Mouse (Mus musculus) adrenal gland, postnatal 4 days (tissue): ENCODE results near the gene Cdh26. TPM values are rescaled to one million over a fixed set of nuclear protein-coding genes. Genes with fewer than 3 reads are reported as not detected.

ENCODE experiments used
- DNase-seq, 2 experiments: peaks; one replicate each; pipeline ENCODE4 v3.0.0; 2021 to 2022; ENCODE audit warnings: low spot score in 2 of 2, mixed read lengths in 2 of 2
- total RNA-seq, 2 experiments: library from RNA; stranded (reverse); gene quantifications; 2 replicates each; pipeline ENCODE4 v1.2.3; 2021

Cdh26 gene
- total RNA-seq, 2 experiments from 2014 or later: 0.20 TPM; not detected in 1

DNA sequence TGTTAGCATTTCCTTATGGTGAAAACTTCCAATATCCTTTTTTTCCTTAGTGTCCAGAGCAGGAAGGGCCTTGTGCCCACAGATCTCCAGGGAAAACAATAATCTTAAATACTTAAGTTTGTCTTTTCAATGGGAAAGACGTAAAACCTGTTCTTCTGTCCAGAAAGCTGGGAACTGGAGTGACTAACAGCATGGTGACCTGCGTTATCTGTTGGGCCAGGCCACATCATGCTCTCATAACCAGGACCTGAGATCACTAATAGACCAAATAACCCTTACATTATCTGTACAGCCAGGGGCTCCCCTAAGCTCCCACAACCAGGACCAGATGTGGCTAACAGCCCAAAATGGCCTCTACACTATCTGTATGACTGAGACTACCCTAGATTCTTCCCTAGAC is 3.6 kb downstream of the Cdh26 start:
- DNase-seq: no peak

DNA sequence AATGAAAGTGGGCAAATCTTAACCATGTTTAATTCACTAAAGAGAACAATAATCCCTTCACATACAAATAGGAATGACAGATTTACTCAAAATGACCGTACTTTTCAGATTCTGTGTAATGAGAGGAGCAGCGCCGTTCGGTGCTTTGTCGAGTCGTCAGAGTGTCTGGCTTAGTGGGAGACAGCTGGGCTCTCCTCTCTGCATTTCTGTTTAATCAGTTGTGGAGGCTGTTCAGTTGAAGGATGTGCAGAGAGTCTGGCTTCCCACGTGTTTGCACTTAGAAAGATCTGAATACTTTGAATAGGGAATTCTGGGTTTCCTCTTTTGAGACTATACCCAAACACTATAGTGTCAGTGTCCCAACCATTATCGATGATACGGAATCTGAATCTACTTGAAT is 7.0 kb downstream of the Cdh26 start:
- DNase-seq: no peak

DNA sequence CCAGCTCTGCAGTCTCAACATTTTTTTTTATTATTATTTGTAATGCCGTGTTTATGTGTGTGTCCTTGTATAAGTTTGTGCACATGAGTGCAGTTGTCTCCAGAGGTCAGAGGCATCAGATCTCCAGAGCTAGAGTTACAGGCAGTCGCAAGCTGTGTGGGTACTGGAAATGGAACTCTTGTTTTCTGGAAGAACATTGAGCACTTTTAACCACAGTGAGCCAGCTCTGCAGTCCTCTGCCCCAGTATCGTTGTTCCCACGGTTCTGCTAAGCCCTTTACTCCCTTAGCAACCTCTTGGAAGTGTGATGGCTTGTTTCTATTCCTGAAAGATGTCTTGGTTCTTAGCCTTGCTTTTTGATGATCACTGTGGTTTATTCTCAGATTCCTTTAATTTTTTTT is 19.1 kb downstream of the Cdh26 start:
- no peak for DNase-seq

DNA sequence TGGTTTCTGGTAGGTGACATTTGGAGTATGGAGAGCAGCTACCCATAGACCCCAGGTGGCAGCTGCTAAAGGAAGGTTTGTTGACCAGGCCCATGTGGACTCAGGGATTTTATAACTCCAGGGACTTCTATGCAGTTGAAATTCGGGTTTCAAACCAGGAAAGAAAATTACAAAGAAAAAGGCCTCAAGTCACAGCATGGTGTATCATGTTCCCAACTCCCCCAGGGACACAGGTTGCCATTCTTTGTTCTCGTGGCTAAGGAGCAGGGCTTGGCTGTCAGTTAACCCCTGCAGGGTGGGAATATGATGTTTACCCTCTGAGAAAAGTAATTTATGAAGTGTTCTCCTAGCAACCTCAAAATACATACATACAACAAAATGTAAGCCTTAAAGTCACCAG is 19.9 kb downstream of the Cdh26 start:
- DNase-seq: no peak

DNA sequence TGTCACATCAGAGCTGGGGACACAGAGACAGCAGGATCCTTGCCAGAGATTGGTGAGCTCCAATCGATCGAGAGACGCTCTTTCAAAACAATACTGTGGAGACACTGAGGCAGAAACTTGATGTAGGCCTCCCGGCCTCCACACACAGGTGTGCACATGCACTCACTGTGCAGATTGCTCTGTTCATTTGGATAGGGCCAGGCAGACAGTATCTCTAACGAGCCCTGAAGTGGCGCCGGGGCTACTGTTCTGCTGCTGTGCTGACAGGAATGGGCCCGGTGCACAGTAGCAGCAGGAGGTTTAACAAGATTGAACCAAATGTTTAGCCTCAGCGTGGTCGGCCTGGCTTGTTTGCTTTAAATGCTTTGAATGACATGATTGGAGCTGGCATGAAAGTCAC is 20.6 kb downstream of the Cdh26 start:
- no peak for DNase-seq

DNA sequence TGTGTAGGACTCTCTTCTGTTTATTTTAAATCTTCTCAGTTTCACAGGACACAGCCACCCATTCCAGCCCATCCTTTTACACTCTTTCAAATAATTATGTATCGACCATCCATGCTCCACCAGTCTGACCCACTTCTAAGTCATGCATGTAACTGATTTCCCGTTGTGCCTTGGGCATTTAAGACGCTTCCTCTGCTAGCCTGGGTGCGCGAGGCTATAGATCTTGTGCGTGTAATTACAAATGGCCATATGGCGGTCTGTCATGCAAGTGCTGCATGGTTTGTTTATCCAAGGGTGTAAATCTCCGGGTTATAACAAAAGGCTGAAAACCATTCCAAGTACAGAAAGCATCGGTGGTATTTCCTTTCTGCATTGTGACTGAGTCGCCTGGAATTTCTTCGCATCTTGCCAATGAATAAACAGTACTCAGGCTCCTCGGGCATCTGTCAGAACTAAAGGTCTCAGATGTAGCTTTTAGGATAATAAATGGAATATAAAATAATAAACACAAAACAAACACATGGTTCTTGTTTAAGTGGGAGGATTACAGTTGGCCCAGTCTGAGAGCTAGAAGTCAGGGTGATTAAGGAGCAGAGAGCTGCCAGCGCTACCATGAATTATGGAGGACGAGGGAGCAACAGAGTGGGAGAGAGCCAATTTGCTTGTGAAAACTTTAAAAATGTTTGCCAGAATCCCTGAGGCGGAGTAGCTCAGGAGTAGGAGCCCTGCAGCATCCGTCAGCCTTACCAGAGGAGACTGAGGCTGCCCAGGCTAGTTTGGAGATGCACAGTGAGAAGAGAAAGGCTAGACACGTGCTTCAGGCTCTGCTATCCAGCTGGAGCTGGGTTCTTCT is 24.6 kb downstream of the Cdh26 start:
- no peak for DNase-seq

DNA sequence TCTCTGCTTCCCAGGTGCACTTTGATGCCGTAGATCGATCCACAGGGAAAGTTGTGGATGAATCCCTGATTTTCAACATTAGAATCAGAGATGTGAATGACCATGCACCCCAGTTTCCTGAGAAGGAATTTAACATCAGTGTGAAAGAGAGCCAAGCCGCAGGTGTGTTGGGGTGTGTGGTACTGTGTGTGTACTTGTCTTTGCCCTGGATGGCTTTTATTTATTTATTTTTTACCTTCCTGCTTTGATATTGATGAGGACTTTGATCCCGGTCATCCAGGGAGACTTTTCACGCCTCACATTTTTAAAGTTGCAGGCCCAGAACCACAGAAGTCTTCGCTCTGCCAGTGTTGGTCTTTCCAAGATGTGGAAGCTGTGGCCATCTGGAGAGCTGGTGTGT is 27.1 kb downstream of the Cdh26 start:
- no peak for DNase-seq

DNA sequence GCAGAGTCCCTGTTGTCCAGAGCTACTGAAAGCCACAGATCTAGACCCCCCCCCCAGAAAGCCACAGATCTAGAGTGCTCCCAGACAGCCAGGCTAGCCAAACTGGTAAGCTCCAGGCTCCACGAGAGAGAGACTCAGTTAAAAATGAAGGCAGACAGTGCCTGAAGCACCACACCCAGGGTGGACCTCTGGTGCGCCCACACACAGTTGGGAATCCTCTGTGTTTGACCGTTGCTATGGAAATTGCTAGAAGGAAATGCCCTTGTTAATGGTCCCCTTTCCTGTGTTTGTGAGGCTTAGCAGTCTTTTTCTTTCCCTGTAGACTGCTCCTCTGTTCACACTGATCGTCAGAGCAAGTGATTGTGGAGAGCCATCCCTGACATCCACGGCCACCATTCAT is 30.0 kb downstream of the Cdh26 start:
- no peak for DNase-seq

DNA sequence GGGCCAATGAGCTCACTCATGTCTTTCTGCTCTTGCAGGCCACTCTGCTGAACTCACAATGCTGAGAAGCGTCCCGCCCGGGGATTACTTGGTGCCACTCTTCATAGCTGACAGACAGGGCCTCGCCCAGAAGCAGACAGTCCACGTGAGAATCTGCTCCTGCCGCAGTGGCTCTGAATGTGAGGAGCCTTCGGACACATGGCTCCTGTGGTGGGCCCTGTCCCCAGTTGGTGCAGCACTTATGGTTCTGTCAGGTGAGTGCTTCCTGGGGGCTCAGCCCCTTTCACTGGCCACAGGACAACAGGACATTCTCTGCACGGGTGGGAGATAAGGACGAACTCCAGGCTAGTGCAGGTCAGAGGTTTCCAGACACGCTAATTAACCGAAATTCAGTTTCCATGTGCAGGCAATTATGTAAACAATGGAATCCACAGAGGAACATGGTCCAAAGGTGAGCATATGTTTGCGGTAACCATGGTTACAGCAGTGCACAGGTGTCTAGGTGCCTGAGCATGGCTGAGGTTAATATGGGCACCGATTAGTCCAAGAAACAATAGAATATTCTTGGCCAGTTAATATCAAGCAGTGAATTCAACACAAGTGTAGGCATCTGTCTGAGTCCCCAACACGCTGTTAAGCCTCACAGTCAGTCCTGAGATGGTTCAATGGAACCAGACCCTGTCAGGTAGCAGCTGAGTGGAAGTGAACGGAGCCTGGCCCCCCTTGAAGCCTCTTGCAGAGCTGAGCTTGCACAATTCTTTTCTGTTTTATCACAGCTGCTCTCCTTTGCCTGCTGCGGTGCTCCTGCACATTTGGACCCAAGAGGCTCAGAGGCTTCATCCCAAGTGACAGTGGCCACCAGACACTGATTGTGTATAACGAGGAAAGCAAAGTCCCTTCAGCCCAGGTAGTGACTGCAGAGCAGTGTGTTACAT is 41.5 kb downstream of the Cdh26 start:
- DNase-seq: no peak

DNA sequence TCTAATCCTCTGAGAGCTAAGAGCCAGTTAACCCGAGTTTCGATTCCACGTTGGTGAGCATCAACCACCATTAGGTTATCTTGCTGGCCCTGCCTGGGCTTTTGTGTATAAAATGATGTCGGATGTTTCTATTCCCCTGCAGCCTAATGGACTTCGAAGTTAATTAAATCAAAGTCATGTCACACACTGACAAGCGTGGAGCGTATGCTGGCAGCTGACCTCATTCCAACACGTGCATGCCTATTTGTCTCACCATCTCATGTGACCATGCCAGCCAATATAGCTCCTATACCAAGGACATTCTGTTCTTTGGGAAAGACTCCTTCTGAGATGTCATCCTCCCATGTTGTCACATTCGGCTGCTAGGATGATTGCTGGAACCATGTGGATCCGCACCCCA is 43.6 kb downstream of the Cdh26 start:
- DNase-seq: no peak

DNA sequence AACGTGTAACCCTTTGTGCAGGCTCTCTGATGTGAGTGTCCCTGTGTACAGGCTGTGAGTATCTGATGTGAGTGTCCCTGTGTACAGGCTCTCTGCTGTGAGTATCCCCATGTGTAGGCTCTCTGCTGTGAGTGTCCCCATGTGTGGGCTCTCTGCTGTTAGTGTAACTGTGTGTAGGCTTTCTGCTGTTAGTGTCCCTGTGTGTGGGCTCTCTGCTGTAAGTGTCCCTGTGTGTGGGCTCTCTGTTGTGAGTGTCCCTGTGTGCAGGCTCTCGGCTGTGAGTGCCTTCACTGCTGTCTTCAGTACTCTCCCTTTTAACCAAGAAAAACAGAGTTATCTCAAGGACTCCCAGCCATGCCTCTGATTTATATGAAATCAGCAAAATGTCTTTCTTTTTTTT is 46.9 kb downstream of the Cdh26 start:
- no peak for DNase-seq

DNA sequence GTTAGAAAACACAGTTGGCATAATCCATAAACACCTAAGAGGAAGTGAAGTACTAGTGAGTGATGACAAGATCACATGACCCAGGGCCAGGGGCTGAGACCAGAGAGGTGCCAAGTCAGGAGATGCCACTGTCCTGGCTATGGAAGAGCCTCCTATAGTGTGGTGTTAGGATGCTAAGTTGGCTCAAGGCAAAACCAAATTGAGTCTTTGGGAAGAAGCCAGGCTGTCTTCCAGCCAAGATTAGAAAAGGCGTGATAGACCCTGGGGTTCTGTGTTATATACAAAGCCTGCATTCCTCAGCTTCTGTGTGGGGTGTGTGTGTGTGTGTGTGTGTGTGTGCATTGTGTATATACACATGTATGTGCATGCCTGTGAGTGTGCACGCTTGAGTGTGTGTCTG is 48.7 kb downstream of the Cdh26 start:
- DNase-seq: no peak

DNA sequence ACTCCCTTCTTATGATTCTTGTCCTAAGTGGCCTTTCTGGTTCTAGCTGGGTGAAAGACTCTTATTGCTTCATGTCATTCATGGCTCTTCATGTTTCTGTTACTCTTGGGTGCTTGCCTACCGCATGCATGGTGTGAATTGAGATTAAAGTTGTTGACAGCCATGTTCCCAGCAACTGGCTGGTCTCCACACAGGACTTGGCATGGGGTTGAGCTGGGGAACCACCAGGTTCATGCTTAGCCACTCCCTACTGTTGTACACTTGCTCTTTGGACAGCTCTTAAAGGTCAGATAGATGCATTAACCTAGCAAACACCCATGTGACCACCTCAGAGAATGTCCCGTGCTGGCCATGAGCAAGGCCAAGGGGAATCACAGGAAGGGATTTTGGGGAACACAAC is 50.6 kb downstream of the Cdh26 start:
- no peak for DNase-seq

DNA sequence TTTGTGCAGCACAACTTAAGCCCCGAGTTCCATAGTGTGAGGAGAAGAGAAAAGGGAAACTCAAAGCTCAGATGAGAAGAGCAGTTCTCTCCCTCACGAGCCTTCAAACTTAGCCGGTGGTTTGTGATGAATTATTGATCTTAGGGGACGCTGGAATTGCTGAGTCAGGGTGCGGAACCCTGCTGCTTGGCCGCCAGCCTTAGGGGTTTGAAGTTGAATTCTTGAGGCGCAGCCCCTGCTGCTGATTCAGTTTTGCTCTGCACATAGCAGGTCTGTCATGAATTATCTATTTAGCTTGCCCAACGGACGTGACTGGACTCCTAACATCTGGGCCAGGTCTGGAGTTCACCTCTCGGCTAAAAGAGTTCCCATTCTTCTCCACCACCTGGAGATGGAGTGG is 53.1 kb downstream of the Cdh26 start:
- no peak for DNase-seq

DNA sequence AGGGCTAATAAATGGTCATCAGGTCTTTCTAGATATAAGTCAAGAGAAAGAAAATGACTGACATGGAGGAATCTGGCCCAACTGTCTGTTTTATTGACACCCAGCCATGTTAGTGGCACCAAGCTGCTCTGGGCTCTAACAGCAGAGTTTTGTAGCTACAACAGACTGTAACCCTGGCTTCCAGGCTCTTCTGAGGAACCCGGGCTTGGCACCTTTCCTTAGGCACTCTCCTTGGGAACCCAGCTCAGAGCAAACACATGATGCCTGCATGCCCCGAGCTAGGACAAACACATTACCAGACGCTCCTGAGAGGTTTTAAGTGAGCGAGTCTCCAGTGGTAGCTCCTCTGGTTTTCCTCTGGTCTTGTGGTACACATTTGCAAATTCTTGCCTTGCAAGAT is 57.9 kb downstream of the Cdh26 start:
- DNase-seq: no peak

DNA sequence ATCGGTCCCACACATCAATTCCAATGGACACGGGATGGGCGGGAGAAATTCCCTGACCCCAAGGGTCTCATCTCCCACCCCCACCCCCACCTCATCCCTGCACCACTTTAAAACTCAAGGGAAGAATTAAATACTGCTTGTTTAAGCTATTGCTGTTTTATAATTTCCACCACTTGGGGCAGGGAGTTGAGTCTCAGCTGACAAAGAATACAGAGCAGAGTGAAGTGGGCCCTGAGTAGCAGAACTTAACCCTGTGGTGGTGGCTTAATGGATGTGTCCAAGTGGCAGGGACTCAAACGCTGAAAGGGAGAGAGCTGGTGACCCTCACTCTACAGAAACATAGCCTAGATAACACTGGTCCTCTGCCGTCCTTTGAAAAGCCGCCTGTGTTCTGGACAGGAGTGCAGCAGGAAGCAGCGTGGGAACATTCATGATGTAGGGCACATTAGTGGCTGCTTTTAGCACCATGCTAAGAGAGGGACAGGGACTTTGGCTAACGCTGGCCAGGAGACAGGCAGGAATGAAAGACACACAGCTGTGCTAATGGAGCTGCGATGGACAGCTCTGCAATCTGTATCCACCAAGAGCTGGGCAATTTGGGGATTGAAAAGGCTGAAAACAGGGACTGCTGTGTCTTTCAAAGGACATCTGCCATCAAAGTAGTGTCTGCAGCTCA is 60.1 kb downstream of the Cdh26 start:
- DNase-seq: no peak

DNA sequence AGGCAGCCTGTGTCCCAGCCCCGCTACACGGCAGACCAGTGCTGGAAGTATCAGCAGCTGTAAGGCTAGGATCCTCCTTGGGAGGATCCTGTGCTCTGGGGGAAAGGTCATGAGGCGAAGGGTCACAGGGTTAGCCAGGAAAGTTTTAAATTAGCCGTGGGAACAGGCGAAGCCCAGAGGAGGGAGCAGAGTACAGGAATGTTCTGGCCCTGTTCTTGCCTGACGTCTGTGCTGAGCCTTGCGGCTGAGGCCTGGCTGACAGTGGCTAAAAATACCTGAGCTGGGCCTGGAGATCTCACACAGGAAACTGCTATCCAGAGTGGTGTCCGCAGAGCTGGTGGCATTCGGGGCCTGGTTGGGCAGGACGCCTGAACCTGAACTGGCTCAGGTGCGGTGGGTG is 63.7 kb downstream of the Cdh26 start:
- DNase-seq: no peak

DNA sequence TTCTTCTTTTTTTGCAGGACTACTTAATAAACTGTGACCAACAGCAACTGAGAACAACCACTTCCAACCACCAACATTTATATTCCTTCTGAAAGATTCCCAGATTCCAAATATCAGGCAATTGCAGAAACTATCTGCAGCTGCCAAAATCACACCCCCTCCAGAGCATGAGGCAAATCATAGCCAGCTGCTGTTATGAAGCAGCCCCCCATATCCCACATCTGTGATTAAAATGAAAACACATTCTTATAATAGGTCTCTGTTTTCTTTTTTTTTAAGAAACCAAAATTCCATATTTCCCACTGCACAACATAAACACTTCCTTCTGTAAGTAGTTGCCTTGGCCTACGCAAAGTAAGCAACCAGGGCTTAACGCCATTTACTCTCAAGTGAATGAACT is 65.5 kb downstream of the Cdh26 start:
- DNase-seq: no peak

DNA sequence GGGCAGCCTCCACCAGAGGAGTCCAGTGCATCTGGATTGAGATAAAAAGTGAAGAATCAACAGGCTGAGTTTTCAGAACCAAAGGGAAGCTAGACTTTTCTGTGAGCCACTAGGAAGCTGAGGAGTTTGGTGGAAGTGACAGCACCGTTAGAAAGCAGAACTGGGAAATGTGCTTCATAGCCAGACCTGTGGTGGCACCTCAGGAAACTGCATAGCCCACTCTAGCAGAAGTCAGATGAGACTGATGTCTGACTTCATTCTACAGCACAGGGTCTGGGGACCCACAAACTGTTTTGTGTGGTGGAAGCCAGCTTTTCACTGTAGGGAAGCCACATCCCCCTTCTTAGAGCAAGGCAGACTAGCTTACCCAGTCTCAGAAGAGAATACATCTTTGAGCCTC is 67.6 kb downstream of the Cdh26 start:
- DNase-seq: no peak

DNA sequence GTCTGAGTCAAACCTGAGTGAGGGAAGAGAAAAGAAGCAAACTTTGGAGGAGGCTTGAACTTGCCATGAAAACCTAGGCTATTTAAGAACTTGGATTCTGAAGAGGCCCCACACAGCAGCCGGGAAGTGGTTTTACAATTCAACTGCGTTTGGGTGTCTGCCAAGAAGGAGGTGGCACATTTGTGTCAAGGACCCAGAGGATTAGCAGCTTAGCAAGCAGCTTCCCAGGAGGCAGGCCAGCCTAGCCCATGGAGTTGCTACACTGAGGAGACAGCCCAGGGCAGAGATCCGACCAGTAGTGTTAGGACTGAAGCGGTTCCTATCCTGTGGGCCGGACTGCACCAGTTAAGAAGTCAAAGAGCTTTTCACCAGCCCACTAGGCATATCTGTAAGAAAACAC is 68.1 kb downstream of the Cdh26 start:
- DNase-seq: peak; percentile 9 to 40

DNA sequence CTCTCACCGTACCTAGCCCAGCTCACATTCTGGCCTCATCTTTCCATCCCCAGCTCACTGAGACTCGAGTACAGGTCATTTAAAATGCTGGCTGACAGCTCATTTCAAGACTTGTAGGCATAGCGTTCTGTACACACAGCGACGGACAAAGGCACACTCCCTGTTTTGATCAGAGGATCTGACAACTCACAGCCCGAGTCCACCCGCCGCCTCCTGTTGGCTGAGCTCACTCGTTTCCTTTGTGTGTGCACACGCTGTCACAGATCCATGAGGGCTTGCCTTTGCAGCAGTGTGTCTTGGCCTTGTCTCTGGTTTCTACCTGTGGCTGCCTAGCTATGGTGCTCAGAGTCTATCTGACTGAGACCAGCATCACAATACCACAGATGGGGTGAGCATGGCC is 72.1 kb downstream of the Cdh26 start:
- DNase-seq: no peak

DNA sequence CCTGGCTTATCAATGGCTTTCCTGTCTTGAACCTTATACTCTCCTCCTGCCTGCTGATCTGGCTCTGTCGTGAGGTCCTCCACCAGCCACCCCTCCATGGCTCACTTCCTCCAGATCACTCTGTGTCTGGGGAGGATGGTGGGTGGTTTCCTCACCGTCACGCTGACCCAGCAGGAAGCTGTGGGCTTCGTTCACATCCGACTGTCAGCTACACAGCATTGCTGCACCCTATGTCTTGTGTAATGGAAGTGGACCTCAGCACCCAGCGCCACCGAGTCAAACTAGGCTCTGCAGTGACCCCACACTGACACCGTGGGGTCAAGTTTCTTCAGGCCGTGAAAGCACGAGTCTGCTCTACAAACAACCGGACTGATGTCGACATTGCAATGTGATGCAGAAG is 75.7 kb downstream of the Cdh26 start:
- DNase-seq: no peak
